Mouse (Mus musculus): Measurements from ENCODE around the gene Fgfr2. TPM values are rescaled to one million over a fixed set of nuclear protein-coding genes. Genes with fewer than 3 reads are reported as not detected.
A peak's percentile ranks its signal among the peaks of the same experiment; 100 is the strongest.

The Fgfr2 gene
- polyA plus RNA-seq, 1 experiment = 1.7 TPM

- TF ChIP-seq USF1 (IDR thresholded peaks at IDR 0.05; ENCODE audit: low read depth) (no peak), MYOD1 (IDR thresholded peaks at IDR 0.05; ENCODE audit: control insufficient read depth, insufficient read length, low read depth) (no peak), CTCF (IDR thresholded peaks at IDR 0.05; ENCODE audit: control insufficient read depth, insufficient read depth, insufficient read length) (no peak), CEBPB (IDR thresholded peaks at IDR 0.05; ENCODE audit: low read depth) (no peak), FOSL1 (IDR thresholded peaks at IDR 0.05; ENCODE audit: insufficient read depth, low read length, poor library complexity, severe bottlenecking) (no peak), MAX (IDR thresholded peaks at IDR 0.05) (no peak), MYOG (IDR thresholded peaks at IDR 0.05; ENCODE audit: control insufficient read depth, extremely low read depth, insufficient read length) (no peak)
- Histone ChIP-seq H3ac (ENCODE audit: control insufficient read depth, insufficient read length, low read depth) (no peak overlapping the region), H3K27me3 (ENCODE audit: control insufficient read depth, insufficient read depth, insufficient read length) (no peaks in the 10 kb centered on the region), H3K36me3 (ENCODE audit: control insufficient read depth, insufficient read depth) (no peaks in the 10 kb centered on the region), H3K79me2 (ENCODE audit: control insufficient read depth, insufficient read depth) (no peaks in the 10 kb centered on the region), H3K79me3 (ENCODE audit: low read depth) (no peaks in the 10 kb centered on the region), H3K4me3 (ENCODE audit: insufficient read depth, poor library complexity, severe bottlenecking) (no peak overlapping the region)
Measured at GRCm38 (mm10) chr7:131256841-131257240, 1866.3 kb downstream of the Fgfr2 start.

GRCm38 (mm10) chr7:131244993-131245392, 1878.2 kb downstream of the Fgfr2 start:
- Histone ChIP-seq H3K27me3 (ENCODE audit: control insufficient read depth, insufficient read depth, insufficient read length) (no peaks in the 10 kb centered on the region), H3K4me3 (ENCODE audit: insufficient read depth, poor library complexity, severe bottlenecking) (no peak overlapping the region), H3ac (ENCODE audit: control insufficient read depth, insufficient read length, low read depth) (no peak overlapping the region), H3K79me2 (ENCODE audit: control insufficient read depth, insufficient read depth) (no peaks in the 10 kb centered on the region), H3K36me3 (ENCODE audit: control insufficient read depth, insufficient read depth) (no peaks in the 10 kb centered on the region), H3K79me3 (ENCODE audit: low read depth) (no peaks in the 10 kb centered on the region)
- TF ChIP-seq MYOD1 (IDR thresholded peaks at IDR 0.05; ENCODE audit: control insufficient read depth, insufficient read length, low read depth) = no peak
- no peak for TF ChIP-seq CEBPB (IDR thresholded peaks at IDR 0.05; ENCODE audit: low read depth)
- TF ChIP-seq CTCF (IDR thresholded peaks at IDR 0.05; ENCODE audit: control insufficient read depth, insufficient read depth, insufficient read length) = no peak
- no peak for TF ChIP-seq MYOG (IDR thresholded peaks at IDR 0.05; ENCODE audit: control insufficient read depth, extremely low read depth, insufficient read length)
- no peak for TF ChIP-seq USF1 (IDR thresholded peaks at IDR 0.05; ENCODE audit: low read depth)
- no peak for TF ChIP-seq FOSL1 (IDR thresholded peaks at IDR 0.05; ENCODE audit: insufficient read depth, low read length, poor library complexity, severe bottlenecking)
- TF ChIP-seq MAX (IDR thresholded peaks at IDR 0.05) = no peak

GRCm38 (mm10) chr7:131236091-131236490, 1887.1 kb downstream of the Fgfr2 start:
- Histone ChIP-seq H3K79me2 (ENCODE audit: control insufficient read depth, insufficient read depth) (no peaks in the 10 kb centered on the region), H3ac (ENCODE audit: control insufficient read depth, insufficient read length, low read depth) (no peak overlapping the region), H3K36me3 (ENCODE audit: control insufficient read depth, insufficient read depth) (no peaks in the 10 kb centered on the region), H3K27me3 (ENCODE audit: control insufficient read depth, insufficient read depth, insufficient read length) (no peaks in the 10 kb centered on the region), H3K79me3 (ENCODE audit: low read depth) (no peaks in the 10 kb centered on the region), H3K4me3 (ENCODE audit: insufficient read depth, poor library complexity, severe bottlenecking) (no peak overlapping the region)
- no peak for TF ChIP-seq MYOD1 (IDR thresholded peaks at IDR 0.05; ENCODE audit: control insufficient read depth, insufficient read length, low read depth)
- no peak for TF ChIP-seq USF1 (IDR thresholded peaks at IDR 0.05; ENCODE audit: low read depth)
- no peak for TF ChIP-seq MYOG (IDR thresholded peaks at IDR 0.05; ENCODE audit: control insufficient read depth, extremely low read depth, insufficient read length)
- TF ChIP-seq FOSL1 (IDR thresholded peaks at IDR 0.05; ENCODE audit: insufficient read depth, low read length, poor library complexity, severe bottlenecking) = peak; percentile 98
- no peak for TF ChIP-seq CEBPB (IDR thresholded peaks at IDR 0.05; ENCODE audit: low read depth)
- TF ChIP-seq MAX (IDR thresholded peaks at IDR 0.05) = peak; percentile 47
- TF ChIP-seq CTCF (IDR thresholded peaks at IDR 0.05; ENCODE audit: control insufficient read depth, insufficient read depth, insufficient read length) = no peak

- Histone ChIP-seq H3K27me3 (ENCODE audit: control insufficient read depth, insufficient read depth, insufficient read length) (no peaks in the 10 kb centered on the region), H3K36me3 (ENCODE audit: control insufficient read depth, insufficient read depth) (no peaks in the 10 kb centered on the region), H3K4me3 (ENCODE audit: insufficient read depth, poor library complexity, severe bottlenecking) (no peak overlapping the region), H3K79me2 (ENCODE audit: control insufficient read depth, insufficient read depth) (no peaks in the 10 kb centered on the region), H3K79me3 (ENCODE audit: low read depth) (no peaks in the 10 kb centered on the region), H3ac (ENCODE audit: control insufficient read depth, insufficient read length, low read depth) (no peak overlapping the region)
- no peak for TF ChIP-seq CEBPB (IDR thresholded peaks at IDR 0.05; ENCODE audit: low read depth)
- TF ChIP-seq USF1 (IDR thresholded peaks at IDR 0.05; ENCODE audit: low read depth) = no peak
- no peak for TF ChIP-seq FOSL1 (IDR thresholded peaks at IDR 0.05; ENCODE audit: insufficient read depth, low read length, poor library complexity, severe bottlenecking)
- TF ChIP-seq MYOG (IDR thresholded peaks at IDR 0.05; ENCODE audit: control insufficient read depth, extremely low read depth, insufficient read length) = no peak
- no peak for TF ChIP-seq MAX (IDR thresholded peaks at IDR 0.05)
- no peak for TF ChIP-seq CTCF (IDR thresholded peaks at IDR 0.05; ENCODE audit: control insufficient read depth, insufficient read depth, insufficient read length)
- TF ChIP-seq MYOD1 (IDR thresholded peaks at IDR 0.05; ENCODE audit: control insufficient read depth, insufficient read length, low read depth) = no peak
Measured at GRCm38 (mm10) chr7:131223086-131223485, 1900.1 kb downstream of the Fgfr2 start.

- no peak for TF ChIP-seq MYOG (IDR thresholded peaks at IDR 0.05; ENCODE audit: control insufficient read depth, extremely low read depth, insufficient read length)
- no peak for TF ChIP-seq MYOD1 (IDR thresholded peaks at IDR 0.05; ENCODE audit: control insufficient read depth, insufficient read length, low read depth)
- TF ChIP-seq MAX (IDR thresholded peaks at IDR 0.05) = no peak
- TF ChIP-seq FOSL1 (IDR thresholded peaks at IDR 0.05; ENCODE audit: insufficient read depth, low read length, poor library complexity, severe bottlenecking) = no peak
- no peak for TF ChIP-seq CEBPB (IDR thresholded peaks at IDR 0.05; ENCODE audit: low read depth)
- no peak for TF ChIP-seq USF1 (IDR thresholded peaks at IDR 0.05; ENCODE audit: low read depth)
- TF ChIP-seq CTCF (IDR thresholded peaks at IDR 0.05; ENCODE audit: control insufficient read depth, insufficient read depth, insufficient read length) = no peak
- Histone ChIP-seq H3K4me3 (ENCODE audit: insufficient read depth, poor library complexity, severe bottlenecking) (no peak overlapping the region), H3K79me2 (ENCODE audit: control insufficient read depth, insufficient read depth) (no peaks in the 10 kb centered on the region), H3K36me3 (ENCODE audit: control insufficient read depth, insufficient read depth) (no peaks in the 10 kb centered on the region), H3K79me3 (ENCODE audit: low read depth) (no peaks in the 10 kb centered on the region), H3K27me3 (ENCODE audit: control insufficient read depth, insufficient read depth, insufficient read length) (no peaks in the 10 kb centered on the region), H3ac (ENCODE audit: control insufficient read depth, insufficient read length, low read depth) (no peak overlapping the region)
Measured at GRCm38 (mm10) chr7:131187996-131188395, 1935.2 kb downstream of the Fgfr2 start.

- Histone ChIP-seq H3ac (ENCODE audit: control insufficient read depth, insufficient read length, low read depth) (no peak overlapping the region), H3K27me3 (ENCODE audit: control insufficient read depth, insufficient read depth, insufficient read length) (no peaks in the 10 kb centered on the region), H3K79me2 (ENCODE audit: control insufficient read depth, insufficient read depth) (no peaks in the 10 kb centered on the region), H3K79me3 (ENCODE audit: low read depth) (no peaks in the 10 kb centered on the region), H3K4me3 (ENCODE audit: insufficient read depth, poor library complexity, severe bottlenecking) (no peak overlapping the region), H3K36me3 (ENCODE audit: control insufficient read depth, insufficient read depth) (no peaks in the 10 kb centered on the region)
- TF ChIP-seq MAX (IDR thresholded peaks at IDR 0.05) = peak; percentile 6
- TF ChIP-seq MYOG (IDR thresholded peaks at IDR 0.05; ENCODE audit: control insufficient read depth, extremely low read depth, insufficient read length) = no peak
- TF ChIP-seq CTCF (IDR thresholded peaks at IDR 0.05; ENCODE audit: control insufficient read depth, insufficient read depth, insufficient read length) = no peak
- no peak for TF ChIP-seq CEBPB (IDR thresholded peaks at IDR 0.05; ENCODE audit: low read depth)
- no peak for TF ChIP-seq FOSL1 (IDR thresholded peaks at IDR 0.05; ENCODE audit: insufficient read depth, low read length, poor library complexity, severe bottlenecking)
Measured at GRCm38 (mm10) chr7:131187047-131187446, 1936.1 kb downstream of the Fgfr2 start.
